16 mouse cellular contexts compared by ENCODE assay signal in the genomic region with DNA sequence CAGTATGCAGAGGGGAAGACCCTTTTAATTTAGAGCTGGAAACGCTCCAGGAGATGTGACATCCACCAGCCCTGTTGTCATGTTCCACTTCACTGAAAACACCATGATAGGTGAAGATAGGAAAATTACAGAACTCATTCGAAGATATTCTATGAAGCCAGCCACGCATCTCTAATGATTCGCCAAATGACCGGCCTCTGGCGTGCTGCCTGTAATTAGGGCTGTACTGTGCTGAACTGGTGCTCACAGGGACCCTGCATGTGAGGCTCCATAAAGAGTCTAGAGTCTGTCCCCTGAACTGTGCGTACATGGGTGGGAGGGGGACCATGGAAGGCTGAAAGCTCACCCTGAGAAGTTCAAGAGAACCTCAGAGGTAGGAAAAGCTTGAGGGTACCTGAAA. TPM values are rescaled to one million over a fixed set of nuclear protein-coding genes. Genes with fewer than 3 reads are reported as not detected.
DNase-seq lines count a peak whose midpoint lies in the region; ATAC-seq lines count a peak whose summit lies in the region.
"Had no signal": no experiment of that assay in that cellular context is flagged by ENCODE, and none has a peak within 500 bp of the region (broad histone marks: within the 10 kb centered on the region; RNA-seq: fewer than 3 reads in every experiment).

No protein-coding gene starts in this region.

- no peaks in the 10 kb centered on the region for H3K27me3 ChIP-seq in forebrain, embryonic 13.5 days
- no peaks in the 10 kb centered on the region for H3K27me3 ChIP-seq in hindbrain, embryonic 15.5 days

- 33% methylated on average over 7 of the region's 7 CpGs for WGBS in forebrain, embryonic 13.5 days
- 44% methylated on average over 7 of the region's 7 CpGs for WGBS in hindbrain, embryonic 15.5 days

- no peaks in the 10 kb centered on the region for H3K36me3 ChIP-seq in forebrain, embryonic 13.5 days (ENCODE audit: poor library complexity, severe bottlenecking)
- no peaks in the 10 kb centered on the region for H3K36me3 ChIP-seq in hindbrain, embryonic 15.5 days

- ATAC-seq in forebrain, embryonic 13.5 days, result peak; percentile 81
- ATAC-seq in hindbrain, embryonic 15.5 days (ENCODE audit: low FRiP score, low read depth), result 0 out of 2 replicates have a peak, but pooled peaks have one; percentile 44
- ATAC-seq: intestine, embryonic 16.5 days; liver, postnatal 0 days had no signal

- DNase-seq in left cerebral cortex, postnatal 4 days, result peak; percentile 34
- no peak for DNase-seq in left cerebral cortex, postnatal 36 days (ENCODE audit: low spot score in 2 of 2)
- peak; percentile 33 for DNase-seq in retina, embryonic 14.5 days (ENCODE audit: low spot score)
- DNase-seq in ovary, postnatal 14 days (ENCODE audit: low spot score), result no peak
- no peak for DNase-seq in adrenal gland, postnatal 14 days
- DNase-seq: cerebellum, adult 9-10 months; heart, postnatal 14 days; liver; liver, postnatal 0 days; lung, postnatal 36 days; thymus, adult 18-20 months had no signal

- H3K4me3 ChIP-seq in forebrain, embryonic 13.5 days, result no peak overlapping the region
- H3K4me3 ChIP-seq in hindbrain, embryonic 15.5 days, result no peak overlapping the region

- H3K9ac ChIP-seq in forebrain, embryonic 13.5 days, result no peak overlapping the region
- H3K9ac ChIP-seq in hindbrain, embryonic 15.5 days, result no peak overlapping the region
- H3K9ac ChIP-seq: liver, postnatal 0 days had no signal

- peak overlapping the region; percentile 26 for H3K4me2 ChIP-seq in forebrain, embryonic 13.5 days
- no peak overlapping the region for H3K4me2 ChIP-seq in hindbrain, embryonic 15.5 days
- H3K4me2 ChIP-seq: heart, embryonic 11.5 days had no signal

- intact Hi-C loops in left cerebral cortex, postnatal 4 days (cut with DNase I), result no loop called here
- intact Hi-C loops in left cerebral cortex, postnatal 36 days (cut with DNase I), result no loop called here

- H3K9me3 ChIP-seq in forebrain, embryonic 13.5 days (replicated peaks), result no peaks in the 10 kb centered on the region
- H3K9me3 ChIP-seq in hindbrain, embryonic 15.5 days, result no peaks in the 10 kb centered on the region

- peaks cover 38% of the 10 kb centered on the region for H3K4me1 ChIP-seq in forebrain, embryonic 13.5 days
- H3K4me1 ChIP-seq in hindbrain, embryonic 15.5 days (replicated peaks), result peaks cover 40% of the 10 kb centered on the region

- H3K27ac ChIP-seq in forebrain, embryonic 13.5 days, result peak overlapping the region; percentile 44
- peak overlapping the region; percentile 61 for H3K27ac ChIP-seq in hindbrain, embryonic 15.5 days (replicated peaks)

RNA-seq across cellular contexts. Expression of gene Kazn, which starts 53.6 kb away (rescaled TPM):
- 10 to 100 TPM; 68.9 to 70.4 TPM for total RNA-seq in left cerebral cortex, postnatal 4 days (2021)
- 100 to 1,000 TPM in 1 of 2 experiments, 10 to 100 TPM in 1; 80.6 to 112 TPM for total RNA-seq in left cerebral cortex, postnatal 36 days (2021)
- polyA plus RNA-seq in forebrain, embryonic 13.5 days (2015; fragmentation: Nextera tagmentation; extraction: Ambion mirVana), result 18.3 and 19.1 TPM in 2 replicates
- polyA plus RNA-seq in hindbrain, embryonic 15.5 days (2015; fragmentation: Nextera tagmentation; extraction: Ambion mirVana), result 27.8 and 29.7 TPM in 2 replicates
- total RNA-seq in adrenal gland, postnatal 14 days (2021), result 18.2 and 23.8 TPM in 2 replicates
- total RNA-seq: neutrophil, adult 5-6 weeks had no signal

Comparison
In these comparisons a context has a peak if more than half of its experiments do, and no peak if none do; other contexts are left out.
1. DNase-seq: peak in left cerebral cortex, postnatal 4 days (single experiment) and retina, embryonic 14.5 days (single experiment); none in left cerebral cortex, postnatal 36 days (0 of 2), ovary, postnatal 14 days (single experiment) and adrenal gland, postnatal 14 days (single experiment).